In the genomic region with DNA sequence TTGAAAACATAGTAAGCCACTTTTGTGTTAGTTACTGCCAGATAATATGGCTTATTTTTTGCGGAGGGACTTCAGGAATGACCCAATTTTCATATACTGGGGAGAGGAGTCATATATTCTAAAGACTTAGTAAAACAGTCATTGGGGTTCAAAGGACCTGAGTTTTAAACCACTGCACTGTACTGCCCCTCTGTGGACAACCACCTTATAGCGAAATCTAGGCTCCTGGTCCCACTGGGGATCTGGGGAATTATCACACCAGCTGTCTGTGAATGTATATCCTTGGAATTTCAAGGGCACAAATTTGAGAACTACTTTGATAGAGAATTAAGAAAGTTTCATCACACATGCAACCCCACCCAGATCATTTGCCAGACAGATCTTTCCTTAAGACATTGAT, we compare ENCODE assay signal across 10 mouse cellular contexts. TPM values are rescaled to one million over a fixed set of nuclear protein-coding genes. Genes with fewer than 3 reads are reported as not detected.
A peak's percentile ranks its signal among the peaks of the same experiment; 100 is the strongest.
DNase-seq lines count a peak whose midpoint lies in the region; ATAC-seq lines count a peak whose summit lies in the region.
"Had no signal": no experiment of that assay in that cellular context is flagged by ENCODE, and none has a peak within 500 bp of the region (broad histone marks: within the 10 kb centered on the region; RNA-seq: fewer than 3 reads in every experiment).

No protein-coding gene starts in this region.

- no peak overlapping the region for H3K27ac ChIP-seq in hindbrain, embryonic 14.5 days
- no peak overlapping the region for H3K27ac ChIP-seq in hindbrain, embryonic 12.5 days
- H3K27ac ChIP-seq: heart, embryonic 15.5 days; limb, embryonic 13.5 days had no signal

- H3K4me1 ChIP-seq in hindbrain, embryonic 14.5 days (replicated peaks; ENCODE audit: control insufficient read depth, insufficient read depth, low read length) = no peaks in the 10 kb centered on the region
- H3K4me1 ChIP-seq in hindbrain, embryonic 12.5 days = 0 out of 2 replicates have a peak, but pooled peaks cover 8% of the 10 kb centered on the region

- DNase-seq in CD4-positive, CD25-positive, alpha-beta regulatory T cell, adult 2 months (ENCODE audit: low read depth, low spot score) = peak; percentile 38
- peak; percentile 30 for DNase-seq in hindbrain, embryonic 14.5 days (ENCODE audit: low spot score)
- DNase-seq in right cerebral cortex, adult 18-20 months = peak; percentile 37
- no peak for DNase-seq in right cerebral cortex, postnatal 4 days
- DNase-seq in thymus, postnatal 25 days = peak; percentile 52
- no peak for DNase-seq in gastrocnemius, adult 8-10 months (ENCODE audit: low spot score in 2 of 2)

- ATAC-seq in CD4-positive, CD25-positive, alpha-beta regulatory T cell, adult 4 months = no peak
- no peak for ATAC-seq in hindbrain, embryonic 14.5 days (ENCODE audit: low FRiP score)
- ATAC-seq in hindbrain, embryonic 12.5 days (ENCODE audit: low FRiP score) = no peak

- H3K36me3 ChIP-seq in hindbrain, embryonic 14.5 days (replicated peaks; ENCODE audit: control insufficient read depth, insufficient read depth) = peaks cover 28% of the 10 kb centered on the region
- peaks cover 18% of the 10 kb centered on the region for H3K36me3 ChIP-seq in hindbrain, embryonic 12.5 days
- H3K36me3 ChIP-seq: heart, embryonic 15.5 days had no signal

- no peak overlapping the region for H3K4me2 ChIP-seq in hindbrain, embryonic 14.5 days (replicated peaks)
- H3K4me2 ChIP-seq in hindbrain, embryonic 12.5 days (replicated peaks) = no peak overlapping the region
- H3K4me2 ChIP-seq: heart, embryonic 15.5 days; limb, embryonic 13.5 days had no signal

- H3K9me3 ChIP-seq in hindbrain, embryonic 14.5 days (ENCODE audit: control insufficient read depth, low read length) = no peaks in the 10 kb centered on the region
- peaks cover 5% of the 10 kb centered on the region; the same call in 1 of the 2 replicates for H3K9me3 ChIP-seq in hindbrain, embryonic 12.5 days (replicated peaks)
- H3K9me3 ChIP-seq: heart, embryonic 15.5 days had no signal

- no peak overlapping the region for H3K9ac ChIP-seq in hindbrain, embryonic 14.5 days
- H3K9ac ChIP-seq in hindbrain, embryonic 12.5 days = no peak overlapping the region
- H3K9ac ChIP-seq: heart, embryonic 15.5 days; limb, embryonic 13.5 days had no signal

- no peak overlapping the region for H3K4me3 ChIP-seq in hindbrain, embryonic 14.5 days (replicated peaks; ENCODE audit: low read length)
- H3K4me3 ChIP-seq in hindbrain, embryonic 12.5 days = no peak overlapping the region
- H3K4me3 ChIP-seq: heart, embryonic 15.5 days; limb, embryonic 13.5 days had no signal

- 61% methylated on average over 2 of the region's 2 CpGs for WGBS in hindbrain, embryonic 14.5 days
- 63% methylated on average over 2 of the region's 2 CpGs for WGBS in hindbrain, embryonic 12.5 days

- peaks cover 14% of the 10 kb centered on the region; the same call in 1 of the 2 replicates for H3K27me3 ChIP-seq in hindbrain, embryonic 14.5 days (ENCODE audit: control insufficient read depth, insufficient read depth, low read length)
- H3K27me3 ChIP-seq in hindbrain, embryonic 12.5 days = peaks cover 15% of the 10 kb centered on the region
- H3K27me3 ChIP-seq: heart, embryonic 15.5 days had no signal

RNA-seq across cellular contexts. Expression of a gene that starts 2.8 kb away (rescaled TPM):
- not detected for polyA plus RNA-seq in CD4-positive, CD25-positive, alpha-beta regulatory T cell, adult 4 months (2017; shearing (Covaris generic))
- polyA plus RNA-seq in hindbrain, embryonic 14.5 days (2014; fragmentation: Nextera tagmentation; extraction: Ambion mirVana) = 0.80 and 1.4 TPM in 2 replicates
- polyA plus RNA-seq in hindbrain, embryonic 12.5 days (2016; fragmentation: Nextera tagmentation; extraction: Ambion mirVana) = 2.0 and 2.2 TPM in 2 replicates
- not detected for total RNA-seq in gastrocnemius, adult 8-10 months (2022)

RNA-seq across cellular contexts. Expression of a gene that starts 51.0 kb away (rescaled TPM):
- under 1 TPM; 0.15 to 0.50 TPM for polyA plus RNA-seq in CD4-positive, CD25-positive, alpha-beta regulatory T cell, adult 4 months (2017; shearing (Covaris generic))
- polyA plus RNA-seq in hindbrain, embryonic 14.5 days (2014; fragmentation: Nextera tagmentation; extraction: Ambion mirVana) = 3.3 and 7.6 TPM in 2 replicates
- polyA plus RNA-seq in hindbrain, embryonic 12.5 days (2016; fragmentation: Nextera tagmentation; extraction: Ambion mirVana) = 5.5 and 5.9 TPM in 2 replicates
- total RNA-seq in gastrocnemius, adult 8-10 months (2022) = 1 to 10 TPM in 1 of 4 experiments, under 1 TPM in 3; 0.27 to 1.1 (median 0.84) TPM

RNA-seq across cellular contexts. Expression of a gene that starts 51.2 kb away (rescaled TPM):
- polyA plus RNA-seq in CD4-positive, CD25-positive, alpha-beta regulatory T cell, adult 4 months (2017; shearing (Covaris generic)) = 10 to 100 TPM; 16.1 to 16.3 TPM
- 85.4 and 85.5 TPM in 2 replicates for polyA plus RNA-seq in hindbrain, embryonic 14.5 days (2014; fragmentation: Nextera tagmentation; extraction: Ambion mirVana)
- polyA plus RNA-seq in hindbrain, embryonic 12.5 days (2016; fragmentation: Nextera tagmentation; extraction: Ambion mirVana) = 63.7 and 69.0 TPM in 2 replicates
- total RNA-seq in gastrocnemius, adult 8-10 months (2022) = 10 to 100 TPM; 14.1 to 15.8 (median 14.4) TPM

Comparison
In these comparisons a context has a peak if more than half of its experiments do, and no peak if none do; other contexts are left out.
1. DNase-seq: peak in CD4-positive, CD25-positive, alpha-beta regulatory T cell, adult 2 months (single experiment), hindbrain, embryonic 14.5 days (single experiment), right cerebral cortex, adult 18-20 months (single experiment) and thymus, postnatal 25 days (single experiment); none in right cerebral cortex, postnatal 4 days (single experiment) and gastrocnemius, adult 8-10 months (0 of 2).